Mouse (Mus musculus): ENCODE results near the gene D130043K22Rik. TPM values are rescaled to one million over a fixed set of nuclear protein-coding genes. Genes with fewer than 3 reads are reported as not detected.

The D130043K22Rik gene
- total RNA-seq, 4 experiments from 2014 or later: 21.6 to 29.6 (median 26.5) TPM

DNA sequence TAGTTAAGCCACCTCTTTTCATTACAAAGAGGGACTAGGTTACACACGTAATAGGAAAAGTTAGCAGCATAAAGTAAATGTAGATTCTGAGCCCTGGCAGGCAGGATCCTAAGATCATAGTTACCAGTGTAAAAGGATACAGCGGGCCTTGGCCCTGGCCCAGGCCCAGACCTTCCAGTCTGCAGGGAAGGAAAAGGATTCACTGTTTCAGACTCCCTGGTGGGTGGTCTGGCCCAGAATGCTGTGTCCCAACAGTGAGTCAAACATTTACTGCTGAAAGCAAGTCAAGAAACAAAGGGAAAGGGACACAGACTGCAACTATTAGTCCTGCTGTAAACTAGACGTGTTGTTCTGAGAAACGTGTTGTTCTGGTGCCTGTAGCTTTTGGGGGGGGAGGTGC, 100.6 kb downstream of the D130043K22Rik start:
- no peak for DNase-seq (ENCODE audit: low spot score in 2 of 2)

DNA sequence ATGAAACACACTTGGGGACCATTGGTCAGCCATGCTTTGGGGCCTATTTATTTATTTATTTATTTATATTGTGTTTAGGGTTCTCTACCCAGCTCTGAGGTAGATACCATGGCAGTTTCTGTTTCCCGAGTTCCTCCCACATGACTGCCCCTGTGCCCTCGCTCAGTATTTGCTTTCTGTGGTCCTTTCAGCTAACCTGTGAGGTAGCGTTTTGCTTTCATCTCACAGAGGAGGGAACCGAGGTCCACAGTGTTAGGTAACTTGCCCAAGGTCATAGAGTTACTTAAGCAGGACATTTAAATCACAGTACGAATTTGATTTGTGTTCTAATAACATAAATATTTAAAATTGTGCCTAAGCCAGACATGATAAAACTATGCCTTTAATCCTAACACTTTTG, 102.2 kb downstream of the D130043K22Rik start:
- no peak for DNase-seq (ENCODE audit: low spot score in 2 of 2)

DNA sequence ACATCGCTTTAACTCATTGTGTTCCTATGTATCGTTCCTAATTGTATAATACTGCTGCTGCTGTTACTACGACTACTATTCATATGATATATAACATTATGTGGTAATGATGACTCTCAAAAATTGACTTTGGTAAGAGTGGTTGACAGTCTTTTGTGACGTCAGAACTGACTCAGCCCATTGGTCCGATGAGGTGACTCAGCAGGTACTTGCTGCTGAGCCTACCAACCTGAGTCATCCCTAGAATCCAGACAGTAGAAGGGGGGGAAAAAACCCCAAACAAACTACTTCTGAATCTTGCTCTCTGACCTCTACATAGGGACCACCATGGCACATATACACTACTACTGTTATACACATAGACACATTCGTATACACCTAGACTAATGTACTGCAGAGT, 103.9 kb downstream of the D130043K22Rik start:
- no peak for DNase-seq (ENCODE audit: low spot score in 2 of 2)

Other genes with a start within 250 kb of the D130043K22Rik start
- gene Armh2, start 103.9 kb upstream of the D130043K22Rik start, total RNA-seq (2022): not detected
- gene Gmnn, start 83.2 kb upstream of the D130043K22Rik start, total RNA-seq (2022): 1 to 10 TPM; 2.0 to 5.6 (median 3.0) TPM
- gene BC005537, start 43.5 kb upstream of the D130043K22Rik start, total RNA-seq (2022): 100 to 1,000 TPM; 137 to 156 (median 148) TPM
- gene Acot13, start 13.6 kb upstream of the D130043K22Rik start, total RNA-seq (2022): 100 to 1,000 TPM in 2 of 4 experiments, 10 to 100 TPM in 2; 95.6 to 108 (median 98.4) TPM
- 10 to 100 TPM; 24.3 to 29.5 (median 25.4) TPM for gene Tdp2, start 13.5 kb upstream of the D130043K22Rik start, total RNA-seq (2022)
- 10 to 100 TPM; 59.8 to 71.7 (median 64.2) TPM for gene Aldh5a1, start 92.5 kb downstream of the D130043K22Rik start, total RNA-seq (2022)
- 10 to 100 TPM; 24.3 to 30.1 (median 27.6) TPM for gene Gpld1, start 98.0 kb downstream of the D130043K22Rik start, total RNA-seq (2022)
- 10 to 100 TPM; 47.9 to 75.3 (median 57.4) TPM for gene Mrs2, start 175.2 kb downstream of the D130043K22Rik start, total RNA-seq (2022)
- 10 to 100 TPM; 10.3 to 16.6 (median 14.1) TPM for gene Dcdc2a, start 210.9 kb downstream of the D130043K22Rik start, total RNA-seq (2022)